Mouse (Mus musculus) bone marrow, adult 2 months (tissue): ENCODE data around the gene Cul7.

Source experiments
- CTCF ChIP-seq: fragments of 200-500 bp; IDR thresholded peaks from 2 replicates; pipeline ENCODE4 v1.5.1; 2011; ENCODE audit warnings: low read length, control low read depth; ENCODE audit not compliant: control insufficient read depth, insufficient read depth
- POLR2A ChIP-seq: fragments of 200-500 bp; IDR thresholded peaks from 2 replicates; pipeline ENCODE4 v1.6.1; 2011; ENCODE audit warnings: low read depth, mild to moderate bottlenecking, control low read depth, low read length, borderline replicate concordance; ENCODE audit not compliant: control insufficient read depth

GRCm38 (mm10) chr17:46645561-46646321, 4.4 kb upstream of the Cul7 start, which contains the start of the genes Klc4 and Mrpl2:
- peak; percentile 87; the same call in 1 of the 2 replicates for TF ChIP-seq POLR2A
- no peak for TF ChIP-seq CTCF
